Mouse (Mus musculus): ENCODE measurements at regions not wholly inside any gene's neighbourhood (a gene's known extent, or its start where the extent isn't known, plus 50 kb on each side); places are given as distances from the start of the nearest gene placed in this dataset.

DNA sequence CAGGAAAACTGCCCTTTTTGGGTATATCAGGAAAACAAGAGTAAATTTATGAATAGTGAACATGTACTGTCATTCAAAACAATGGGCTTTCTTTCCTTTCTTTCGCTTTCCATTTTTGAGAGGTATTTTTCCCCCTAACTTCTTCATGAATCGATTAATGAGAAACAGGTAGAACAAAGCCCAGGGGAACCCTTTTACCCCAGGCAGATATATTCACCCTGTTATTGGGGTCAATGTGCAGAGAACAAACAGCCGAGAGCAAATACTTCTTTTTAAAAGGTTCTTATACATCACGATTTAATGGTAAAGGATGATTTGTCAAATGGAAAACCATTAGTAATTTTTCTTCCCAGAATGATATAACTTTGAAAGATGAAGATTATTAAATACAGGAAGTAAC is 183.0 kb upstream of the BC052040 start:
- Histone ChIP-seq H3K79me2 (ENCODE audit: control insufficient read depth, insufficient read depth) (no peaks in the 10 kb centered on the region), H3ac (ENCODE audit: control insufficient read depth, insufficient read length, low read depth) (no peak overlapping the region), H3K4me3 (ENCODE audit: insufficient read depth, poor library complexity, severe bottlenecking) (no peak overlapping the region), H3K79me3 (ENCODE audit: low read depth) (no peaks in the 10 kb centered on the region), H3K36me3 (ENCODE audit: control insufficient read depth, insufficient read depth) (no peaks in the 10 kb centered on the region), H3K27me3 (ENCODE audit: control insufficient read depth, insufficient read depth, insufficient read length) (no peaks in the 10 kb centered on the region)
- TF ChIP-seq MYOD1 (IDR thresholded peaks at IDR 0.05; ENCODE audit: control insufficient read depth, insufficient read length, low read depth): no peak
- TF ChIP-seq FOSL1 (IDR thresholded peaks at IDR 0.05; ENCODE audit: insufficient read depth, low read length, poor library complexity, severe bottlenecking): no peak
- no peak for TF ChIP-seq MYOG (IDR thresholded peaks at IDR 0.05; ENCODE audit: control insufficient read depth, extremely low read depth, insufficient read length)
- no peak for TF ChIP-seq CEBPB (IDR thresholded peaks at IDR 0.05; ENCODE audit: low read depth)
- no peak for TF ChIP-seq MAX (IDR thresholded peaks at IDR 0.05)
- TF ChIP-seq USF1 (IDR thresholded peaks at IDR 0.05; ENCODE audit: low read depth): no peak
- TF ChIP-seq CTCF (IDR thresholded peaks at IDR 0.05; ENCODE audit: control insufficient read depth, insufficient read depth, insufficient read length): no peak

DNA sequence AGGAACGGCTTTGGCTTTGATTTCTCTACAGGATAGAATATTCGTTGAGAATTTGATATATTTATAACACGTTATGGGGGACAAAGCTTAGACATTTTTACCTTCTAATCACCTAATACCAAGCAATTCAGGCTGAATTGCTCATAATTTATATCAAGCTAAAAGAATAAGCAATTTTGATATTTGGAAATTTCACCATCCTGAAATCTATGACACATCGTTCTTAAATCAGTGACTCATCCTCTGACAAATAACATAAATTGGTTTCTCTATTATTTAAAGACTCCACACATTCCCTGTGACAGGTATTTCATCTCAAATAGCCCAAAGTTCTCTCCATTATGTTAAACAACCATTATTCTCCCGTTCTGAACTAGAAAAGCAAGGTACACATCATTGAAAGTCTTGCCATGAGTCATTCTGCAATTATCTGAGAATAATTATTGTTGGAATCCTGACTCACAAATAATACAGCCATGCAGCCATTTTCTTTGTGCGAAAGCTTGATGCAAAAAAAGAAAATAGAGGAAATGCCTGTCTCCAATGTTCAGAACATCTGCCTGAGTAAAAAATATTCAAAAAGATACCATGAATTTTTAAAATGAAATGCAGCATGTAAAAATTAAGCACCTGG is 182.3 kb upstream of the BC052040 start:
- TF ChIP-seq FOSL1 (IDR thresholded peaks at IDR 0.05; ENCODE audit: insufficient read depth, low read length, poor library complexity, severe bottlenecking) (peak; percentile 21), MYOG (IDR thresholded peaks at IDR 0.05; ENCODE audit: control insufficient read depth, extremely low read depth, insufficient read length) (no peak), USF1 (IDR thresholded peaks at IDR 0.05; ENCODE audit: low read depth) (no peak), CTCF (IDR thresholded peaks at IDR 0.05; ENCODE audit: control insufficient read depth, insufficient read depth, insufficient read length) (no peak), CEBPB (IDR thresholded peaks at IDR 0.05; ENCODE audit: low read depth) (peak; percentile 57), MYOD1 (IDR thresholded peaks at IDR 0.05; ENCODE audit: control insufficient read depth, insufficient read length, low read depth) (no peak), MAX (IDR thresholded peaks at IDR 0.05) (no peak)
- H3K79me2 ChIP-seq (ENCODE audit: control insufficient read depth, insufficient read depth): no peaks in the 10 kb centered on the region
- H3K79me3 ChIP-seq (ENCODE audit: low read depth): no peaks in the 10 kb centered on the region
- no peak overlapping the region for H3K4me3 ChIP-seq (ENCODE audit: insufficient read depth, poor library complexity, severe bottlenecking)
- no peaks in the 10 kb centered on the region for H3K27me3 ChIP-seq (ENCODE audit: control insufficient read depth, insufficient read depth, insufficient read length)
- no peaks in the 10 kb centered on the region for H3K36me3 ChIP-seq (ENCODE audit: control insufficient read depth, insufficient read depth)
- H3ac ChIP-seq (ENCODE audit: control insufficient read depth, insufficient read length, low read depth): no peak overlapping the region

DNA sequence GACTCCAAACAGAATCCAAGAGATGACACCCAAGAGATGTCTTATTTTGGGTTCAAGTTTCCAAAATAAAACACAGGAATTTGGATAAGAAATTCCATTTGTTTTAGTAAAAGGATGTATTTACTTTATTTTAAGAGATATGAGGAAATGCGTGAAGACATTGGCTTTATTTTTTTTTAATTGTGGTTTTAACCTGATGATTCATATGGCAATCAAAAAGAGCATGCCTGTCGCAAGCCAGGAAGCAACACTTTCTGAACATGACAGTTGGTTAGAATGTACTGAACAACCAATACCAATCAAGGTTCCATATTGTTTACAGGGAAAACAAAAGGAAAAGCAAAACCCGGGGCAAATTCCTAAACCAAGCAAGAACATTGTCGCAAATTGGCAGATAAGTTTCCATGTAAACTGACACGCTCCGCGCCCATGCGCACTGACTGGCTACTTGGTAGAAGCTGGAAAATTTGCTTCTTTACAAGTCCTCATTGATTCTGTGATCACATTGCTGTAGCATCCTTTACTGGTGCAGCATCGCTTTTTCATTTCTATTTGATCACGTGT is 181.4 kb upstream of the BC052040 start:
- Histone ChIP-seq H3K4me3 (ENCODE audit: insufficient read depth, poor library complexity, severe bottlenecking) (no peak overlapping the region), H3K79me3 (ENCODE audit: low read depth) (no peaks in the 10 kb centered on the region), H3ac (ENCODE audit: control insufficient read depth, insufficient read length, low read depth) (no peak overlapping the region), H3K27me3 (ENCODE audit: control insufficient read depth, insufficient read depth, insufficient read length) (no peaks in the 10 kb centered on the region), H3K79me2 (ENCODE audit: control insufficient read depth, insufficient read depth) (no peaks in the 10 kb centered on the region), H3K36me3 (ENCODE audit: control insufficient read depth, insufficient read depth) (no peaks in the 10 kb centered on the region)
- TF ChIP-seq FOSL1 (IDR thresholded peaks at IDR 0.05; ENCODE audit: insufficient read depth, low read length, poor library complexity, severe bottlenecking) (peak; percentile 56), CEBPB (IDR thresholded peaks at IDR 0.05; ENCODE audit: low read depth) (peak; percentile 89), MYOD1 (IDR thresholded peaks at IDR 0.05; ENCODE audit: control insufficient read depth, insufficient read length, low read depth) (no peak)

DNA sequence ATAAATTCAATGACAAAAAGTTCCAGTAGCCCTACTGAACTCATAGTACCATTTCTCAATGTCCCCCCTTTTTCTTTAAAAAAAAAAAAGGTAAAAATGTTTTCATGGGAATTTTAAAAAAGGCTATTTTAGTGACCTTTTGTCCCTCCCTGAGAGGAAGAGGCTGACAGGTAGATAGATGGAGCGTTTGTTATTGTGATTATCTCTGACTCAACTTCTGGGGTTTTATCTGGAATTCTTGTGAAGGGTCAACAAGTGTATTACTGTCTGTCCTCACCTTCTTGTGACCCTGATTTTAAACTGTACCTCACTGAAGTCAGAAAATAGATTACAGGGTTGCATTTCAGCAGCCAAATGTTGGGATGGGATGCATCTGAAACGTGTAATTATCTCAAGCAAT is 179.3 kb upstream of the BC052040 start:
- H3ac ChIP-seq (ENCODE audit: control insufficient read depth, insufficient read length, low read depth): no peak overlapping the region
- H3K4me3 ChIP-seq (ENCODE audit: insufficient read depth, poor library complexity, severe bottlenecking): no peak overlapping the region
- H3K79me2 ChIP-seq (ENCODE audit: control insufficient read depth, insufficient read depth): no peaks in the 10 kb centered on the region
- no peak for TF ChIP-seq CTCF (IDR thresholded peaks at IDR 0.05; ENCODE audit: control insufficient read depth, insufficient read depth, insufficient read length)
- no peak for TF ChIP-seq MYOG (IDR thresholded peaks at IDR 0.05; ENCODE audit: control insufficient read depth, extremely low read depth, insufficient read length)
- no peak for TF ChIP-seq MAX (IDR thresholded peaks at IDR 0.05)
- no peak for TF ChIP-seq MYOD1 (IDR thresholded peaks at IDR 0.05; ENCODE audit: control insufficient read depth, insufficient read length, low read depth)
- TF ChIP-seq FOSL1 (IDR thresholded peaks at IDR 0.05; ENCODE audit: insufficient read depth, low read length, poor library complexity, severe bottlenecking): peak; percentile 5
- H3K27me3 ChIP-seq (ENCODE audit: control insufficient read depth, insufficient read depth, insufficient read length): no peaks in the 10 kb centered on the region
- H3K79me3 ChIP-seq (ENCODE audit: low read depth): no peaks in the 10 kb centered on the region
- no peaks in the 10 kb centered on the region for H3K36me3 ChIP-seq (ENCODE audit: control insufficient read depth, insufficient read depth)

DNA sequence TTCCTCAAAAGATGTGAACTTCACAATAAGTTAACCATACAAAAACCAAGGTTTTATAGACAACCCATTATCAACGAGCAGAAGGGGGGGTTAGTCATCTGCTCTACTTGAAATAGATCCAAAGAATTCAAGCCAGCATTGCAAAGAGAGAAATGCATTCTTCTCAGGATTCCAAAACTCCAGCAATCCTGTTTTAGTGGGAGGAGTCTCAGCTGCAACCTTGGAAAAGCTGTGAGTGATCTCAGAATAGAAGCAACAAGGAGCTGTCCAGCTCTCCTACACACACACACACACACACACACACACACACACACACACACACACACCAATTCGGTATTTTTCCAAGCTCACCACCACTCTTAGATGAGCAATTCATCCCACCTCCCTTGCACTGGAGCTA is 149.0 kb upstream of the BC052040 start:
- Histone ChIP-seq H3K36me3 (ENCODE audit: control insufficient read depth, insufficient read depth) (no peaks in the 10 kb centered on the region), H3ac (ENCODE audit: control insufficient read depth, insufficient read length, low read depth) (no peak overlapping the region), H3K79me3 (ENCODE audit: low read depth) (no peaks in the 10 kb centered on the region), H3K79me2 (ENCODE audit: control insufficient read depth, insufficient read depth) (no peaks in the 10 kb centered on the region), H3K27me3 (ENCODE audit: control insufficient read depth, insufficient read depth, insufficient read length) (no peaks in the 10 kb centered on the region), H3K4me3 (ENCODE audit: insufficient read depth, poor library complexity, severe bottlenecking) (no peak overlapping the region)
- TF ChIP-seq USF1 (IDR thresholded peaks at IDR 0.05; ENCODE audit: low read depth) (no peak), MAX (IDR thresholded peaks at IDR 0.05) (no peak), CEBPB (IDR thresholded peaks at IDR 0.05; ENCODE audit: low read depth) (no peak), MYOG (IDR thresholded peaks at IDR 0.05; ENCODE audit: control insufficient read depth, extremely low read depth, insufficient read length) (no peak), CTCF (IDR thresholded peaks at IDR 0.05; ENCODE audit: control insufficient read depth, insufficient read depth, insufficient read length) (no peak), FOSL1 (IDR thresholded peaks at IDR 0.05; ENCODE audit: insufficient read depth, low read length, poor library complexity, severe bottlenecking) (no peak), MYOD1 (IDR thresholded peaks at IDR 0.05; ENCODE audit: control insufficient read depth, insufficient read length, low read depth) (no peak)

DNA sequence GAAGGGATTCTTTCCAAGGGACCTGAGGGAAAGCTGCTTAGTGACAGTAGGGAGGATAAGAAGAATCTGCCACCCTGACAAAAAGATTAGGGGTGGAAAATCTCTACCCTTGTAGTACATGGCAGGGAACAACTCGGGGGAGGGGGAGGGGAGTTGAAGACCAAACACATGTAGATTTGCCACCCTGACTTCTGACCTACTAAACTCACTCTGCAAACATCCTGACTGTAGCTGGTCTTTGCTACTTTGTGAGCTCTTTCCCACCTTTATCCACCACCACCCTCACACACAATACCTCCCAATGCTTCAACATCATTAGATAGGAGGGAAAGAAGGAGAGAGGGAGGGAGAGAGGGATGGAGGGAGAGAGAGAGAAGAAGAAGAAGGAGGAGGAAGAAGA is 140.4 kb upstream of the BC052040 start:
- no peak for TF ChIP-seq USF1 (IDR thresholded peaks at IDR 0.05; ENCODE audit: low read depth)
- no peak for TF ChIP-seq CEBPB (IDR thresholded peaks at IDR 0.05; ENCODE audit: low read depth)
- TF ChIP-seq MAX (IDR thresholded peaks at IDR 0.05): no peak
- TF ChIP-seq MYOD1 (IDR thresholded peaks at IDR 0.05; ENCODE audit: control insufficient read depth, insufficient read length, low read depth): no peak
- no peak for TF ChIP-seq MYOG (IDR thresholded peaks at IDR 0.05; ENCODE audit: control insufficient read depth, extremely low read depth, insufficient read length)
- no peak for TF ChIP-seq FOSL1 (IDR thresholded peaks at IDR 0.05; ENCODE audit: insufficient read depth, low read length, poor library complexity, severe bottlenecking)
- TF ChIP-seq CTCF (IDR thresholded peaks at IDR 0.05; ENCODE audit: control insufficient read depth, insufficient read depth, insufficient read length): no peak
- no peaks in the 10 kb centered on the region for H3K27me3 ChIP-seq (ENCODE audit: control insufficient read depth, insufficient read depth, insufficient read length)
- H3K4me3 ChIP-seq (ENCODE audit: insufficient read depth, poor library complexity, severe bottlenecking): no peak overlapping the region
- H3K79me2 ChIP-seq (ENCODE audit: control insufficient read depth, insufficient read depth): no peaks in the 10 kb centered on the region
- H3ac ChIP-seq (ENCODE audit: control insufficient read depth, insufficient read length, low read depth): no peak overlapping the region
- H3K36me3 ChIP-seq (ENCODE audit: control insufficient read depth, insufficient read depth): no peaks in the 10 kb centered on the region
- H3K79me3 ChIP-seq (ENCODE audit: low read depth): no peaks in the 10 kb centered on the region

Measured in C2C12 (cell line).